9 mouse cellular contexts compared by ENCODE assay signal in genomic region chr9:86878716-86879115, GRCm38 (mm10). TPM values are rescaled to one million over a fixed set of nuclear protein-coding genes. Genes with fewer than 3 reads are reported as not detected.
A peak's percentile ranks its signal among the peaks of the same experiment; 100 is the strongest.
DNase-seq lines count a peak whose midpoint lies in the region; ATAC-seq and TF ChIP-seq lines count a peak whose summit lies in the region.
"Had no signal": no experiment of that assay in that cellular context is flagged by ENCODE, and none has a peak within 500 bp of the region (broad histone marks: within the 10 kb centered on the region; RNA-seq: fewer than 3 reads in every experiment).

No protein-coding gene starts in this region.

- peak overlapping the region; percentile 99 for H3K4me2 ChIP-seq in lung, embryonic 14.5 days
- peak overlapping the region; percentile 71 for H3K4me2 ChIP-seq in hindbrain, embryonic 14.5 days (replicated peaks)
- peak overlapping the region; percentile 77 for H3K4me2 ChIP-seq in neural tube, embryonic 13.5 days

- no peaks in the 10 kb centered on the region for H3K36me3 ChIP-seq in lung, embryonic 14.5 days (ENCODE audit: insufficient read depth)
- no peaks in the 10 kb centered on the region for H3K36me3 ChIP-seq in hindbrain, embryonic 14.5 days (replicated peaks; ENCODE audit: control insufficient read depth, insufficient read depth)
- H3K36me3 ChIP-seq in neural tube, embryonic 13.5 days = no peaks in the 10 kb centered on the region

- peaks cover 52% of the 10 kb centered on the region for H3K27me3 ChIP-seq in lung, embryonic 14.5 days (ENCODE audit: insufficient read depth, low read length)
- H3K27me3 ChIP-seq in hindbrain, embryonic 14.5 days (ENCODE audit: control insufficient read depth, insufficient read depth, low read length) = no peaks in the 10 kb centered on the region
- peaks cover 8% of the 10 kb centered on the region; the same call in 1 of the 2 replicates for H3K27me3 ChIP-seq in neural tube, embryonic 13.5 days

- H3K4me3 ChIP-seq in lung, embryonic 14.5 days (ENCODE audit: low read depth, low read length) = 0 out of 2 replicates have a peak overlapping the region, but pooled peaks have one; percentile 64
- H3K4me3 ChIP-seq in hindbrain, embryonic 14.5 days (replicated peaks; ENCODE audit: low read length) = peak overlapping the region; percentile 94
- peak overlapping the region; percentile 89 for H3K4me3 ChIP-seq in neural tube, embryonic 13.5 days

- no peak overlapping the region for H3K9ac ChIP-seq in lung, embryonic 14.5 days
- H3K9ac ChIP-seq in hindbrain, embryonic 14.5 days = peak overlapping the region; percentile 88
- peak overlapping the region; percentile 85 for H3K9ac ChIP-seq in neural tube, embryonic 13.5 days

- no peak for ATAC-seq in lung, embryonic 14.5 days (ENCODE audit: insufficient read depth)
- ATAC-seq in hindbrain, embryonic 14.5 days (ENCODE audit: low FRiP score) = no peak
- ATAC-seq in neural tube, embryonic 13.5 days (ENCODE audit: low read depth) = no peak
- no peak for ATAC-seq in erythroblast, adult 5-6 weeks (replicated peaks; ENCODE audit: low FRiP score, poor library complexity, severe bottlenecking)

- peak; percentile 28 for DNase-seq in cerebellum, adult 9-11 months
- DNase-seq in cerebellum, postnatal 4 days (ENCODE audit: low spot score in 2 of 2) = no peak
- no peak for DNase-seq in lung, embryonic 14.5 days
- DNase-seq in lung, adult 18-20 months = no peak
- peak; percentile 23 for DNase-seq in hindbrain, embryonic 14.5 days (ENCODE audit: low spot score)
- no peak for DNase-seq in left cerebral cortex, postnatal 14 days (ENCODE audit: low spot score in 2 of 2)
- DNase-seq: gastrocnemius, postnatal 14 days had no signal

- WGBS in lung, embryonic 14.5 days = 68% methylated on average over 6 of the region's 6 CpGs
- WGBS in hindbrain, embryonic 14.5 days = 55% methylated on average over 6 of the region's 6 CpGs
- 50% methylated on average over 6 of the region's 6 CpGs for WGBS in neural tube, embryonic 13.5 days

- H3K9me3 ChIP-seq in lung, embryonic 14.5 days (ENCODE audit: low read depth, low read length) = no peaks in the 10 kb centered on the region
- no peaks in the 10 kb centered on the region for H3K9me3 ChIP-seq in hindbrain, embryonic 14.5 days (ENCODE audit: control insufficient read depth, low read length)
- H3K9me3 ChIP-seq in neural tube, embryonic 13.5 days = no peaks in the 10 kb centered on the region

- no peak overlapping the region for H3K27ac ChIP-seq in lung, embryonic 14.5 days (ENCODE audit: low read depth)
- H3K27ac ChIP-seq in hindbrain, embryonic 14.5 days = peak overlapping the region; percentile 96
- H3K27ac ChIP-seq in neural tube, embryonic 13.5 days (replicated peaks) = peak overlapping the region; percentile 96

- no peaks in the 10 kb centered on the region for H3K4me1 ChIP-seq in lung, embryonic 14.5 days (ENCODE audit: insufficient read depth)
- H3K4me1 ChIP-seq in hindbrain, embryonic 14.5 days (replicated peaks; ENCODE audit: control insufficient read depth, insufficient read depth, low read length) = peaks cover 24% of the 10 kb centered on the region
- H3K4me1 ChIP-seq in neural tube, embryonic 13.5 days (replicated peaks) = peaks cover 27% of the 10 kb centered on the region

- intact Hi-C loops in left cerebral cortex, postnatal 14 days (cut with DNase I) = no loop called here

- TF ChIP-seq CTCF in lung, embryonic 14.5 days (IDR thresholded peaks at IDR 0.05; ENCODE audit: low read depth) = no peak

RNA-seq across cellular contexts. Expression of gene Snap91, which starts 1.7 kb away (rescaled TPM):
- 1.1 and 2.8 TPM in 2 replicates for polyA plus RNA-seq in lung, embryonic 14.5 days (2014; fragmentation: Nextera tagmentation; extraction: Ambion mirVana)
- polyA plus RNA-seq in hindbrain, embryonic 14.5 days (2014; fragmentation: Nextera tagmentation; extraction: Ambion mirVana) = 92.3 and 105 TPM in 2 replicates
- polyA plus RNA-seq in neural tube, embryonic 13.5 days (2015; fragmentation: Nextera tagmentation; extraction: Ambion mirVana) = 113 and 114 TPM in 2 replicates
- total RNA-seq in erythroblast, adult 5-6 weeks (2015; ENCODE audit: low replicate concordance) = not detected in 2 replicates
- not detected in 2 replicates for total RNA-seq in erythroblast, adult 5-6 weeks (2017; ENCODE audit: low replicate concordance)
- total RNA-seq in left cerebral cortex, postnatal 14 days (2021) = 100 to 1,000 TPM; 503 to 508 TPM

Comparison
In these comparisons a context has a peak if more than half of its experiments do, and no peak if none do; other contexts are left out.
1. DNase-seq: peak in cerebellum, adult 9-11 months (single experiment) and hindbrain, embryonic 14.5 days (single experiment); none in cerebellum, postnatal 4 days (0 of 2), lung, embryonic 14.5 days (single experiment), lung, adult 18-20 months (0 of 2) and left cerebral cortex, postnatal 14 days (0 of 2).
2. RNA of gene Snap91, which starts 1.7 kb away (polyA plus RNA-seq): 113 to 114 TPM in neural tube, embryonic 13.5 days and 92.3 to 105 TPM in hindbrain, embryonic 14.5 days; 1.1 to 2.8 TPM in lung, embryonic 14.5 days; every median in the first group is over 10 times any median in the second.
3. Peak in every context shown above with its lines, with median percentiles within 50 percentile points of each other: H3K4me2 ChIP-seq and H3K4me3 ChIP-seq.